Mouse (Mus musculus): Measurements from ENCODE around the gene Zfpl1.

Zfpl1 gene

DNA sequence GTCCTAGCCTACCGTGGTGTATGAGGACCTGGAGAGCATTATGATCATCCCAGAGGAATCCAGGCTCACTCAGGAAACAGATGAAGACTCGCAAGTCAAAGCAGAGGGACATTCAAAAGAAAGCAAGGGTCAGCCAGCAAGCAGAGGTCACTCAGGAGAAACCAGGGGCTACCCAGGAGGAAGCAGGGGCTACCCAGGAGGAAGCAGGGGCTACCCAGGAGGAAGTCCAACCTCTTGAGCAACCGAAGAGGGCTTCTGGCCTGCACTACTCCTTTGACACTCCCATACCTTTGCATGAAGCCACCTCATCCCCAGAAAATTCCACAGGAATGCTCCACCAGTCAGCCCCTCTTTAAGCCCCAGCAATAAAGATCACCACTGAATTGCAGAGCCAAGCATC is 13.1 kb upstream of the Zfpl1 start:
- DNase-seq = peak; percentile 46

DNA sequence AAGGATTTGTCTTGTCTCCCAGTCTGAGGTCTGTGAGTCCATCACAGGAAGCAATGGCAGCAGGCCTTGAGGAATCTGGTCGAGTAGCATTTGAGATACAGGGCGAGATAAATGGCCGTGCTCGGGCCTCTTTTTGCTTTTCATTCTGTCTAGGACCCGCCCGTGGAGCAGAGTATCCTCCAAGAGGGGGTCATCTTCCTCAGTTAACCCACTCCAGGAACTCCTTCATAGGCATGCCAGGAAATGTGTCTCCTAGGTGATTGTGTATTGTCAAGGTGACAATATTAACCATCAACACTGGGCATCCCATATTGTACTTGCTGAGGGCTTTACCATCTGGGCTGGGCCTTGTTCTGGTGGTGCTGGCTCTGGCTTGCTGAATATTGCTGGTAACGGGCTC is 9.4 kb upstream of the Zfpl1 start, which contains the start of gene AC131692.1:
TSS of gene AC131692.1 (plus strand) at position 301 of the 400 bp plus-strand sequence.
- no peak for DNase-seq

DNA sequence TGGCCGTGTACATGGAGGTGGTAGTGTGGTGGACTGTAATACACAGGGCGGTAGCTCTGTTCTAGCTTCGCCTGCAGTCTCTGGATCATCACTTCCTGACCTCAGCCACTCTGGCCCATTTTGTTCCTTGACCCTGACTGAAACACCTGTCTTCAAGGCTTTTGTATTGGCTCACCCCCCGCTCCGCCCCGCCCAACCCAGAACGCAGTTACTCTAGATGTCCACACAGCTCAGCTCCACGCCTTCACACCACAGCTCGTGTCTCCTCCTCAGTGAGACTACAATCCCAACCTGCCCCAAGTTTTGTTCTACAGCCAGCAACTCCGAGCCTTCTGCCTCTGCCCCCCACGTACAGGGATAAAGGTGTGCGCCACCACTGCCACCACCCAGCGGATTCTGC is 4.1 kb upstream of the Zfpl1 start:
- no peak for DNase-seq

DNA sequence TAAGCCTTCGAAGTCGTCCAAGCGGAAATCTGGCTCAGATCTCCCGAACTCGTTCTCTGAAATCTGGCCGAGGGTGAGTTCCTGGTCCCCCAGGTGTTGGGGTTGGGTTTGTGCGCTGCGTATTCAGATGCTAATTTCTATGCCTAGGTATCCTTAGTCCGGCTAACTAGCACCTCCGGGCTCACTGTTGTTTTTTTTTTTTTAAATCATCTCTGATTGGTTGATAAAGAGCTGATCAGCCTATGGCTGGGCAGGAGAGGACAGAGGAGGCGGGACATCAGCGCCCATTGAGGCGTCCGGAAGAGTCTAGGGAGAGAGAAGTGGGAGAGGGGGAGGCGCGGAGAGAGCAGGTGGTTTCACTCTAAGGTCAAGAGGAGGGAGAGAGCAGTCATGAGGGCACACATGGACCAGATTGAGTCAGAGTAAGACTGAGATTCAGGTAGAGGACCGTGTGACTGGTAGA is 692 bp upstream of the Zfpl1 start:
- peak; percentile 78 for DNase-seq

DNA sequence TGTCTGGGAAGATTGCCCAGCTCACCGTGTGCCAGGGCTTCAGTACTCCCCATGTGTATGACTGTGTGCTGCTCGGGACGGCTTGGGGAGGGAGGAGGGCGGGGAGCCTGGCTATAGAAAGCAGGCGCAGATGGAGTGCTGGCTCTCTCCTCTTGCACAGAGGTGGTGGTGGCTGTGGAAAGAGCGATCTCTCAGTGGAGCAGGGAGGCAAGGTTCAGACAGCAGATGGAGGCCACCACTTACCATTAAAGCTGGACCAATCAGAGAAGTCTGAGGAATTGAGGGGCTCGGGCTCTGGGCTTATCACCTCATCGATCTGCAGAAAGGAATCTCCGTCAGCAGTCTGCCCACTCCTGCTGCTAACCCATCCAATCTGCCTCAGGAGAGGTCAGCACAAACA is 2.6 kb downstream of the Zfpl1 start, which contains the start of gene Gm28374:
TSS of gene Gm28374 (minus strand) at position 101 of the 400 bp plus-strand sequence.
- DNase-seq = no peak

DNA sequence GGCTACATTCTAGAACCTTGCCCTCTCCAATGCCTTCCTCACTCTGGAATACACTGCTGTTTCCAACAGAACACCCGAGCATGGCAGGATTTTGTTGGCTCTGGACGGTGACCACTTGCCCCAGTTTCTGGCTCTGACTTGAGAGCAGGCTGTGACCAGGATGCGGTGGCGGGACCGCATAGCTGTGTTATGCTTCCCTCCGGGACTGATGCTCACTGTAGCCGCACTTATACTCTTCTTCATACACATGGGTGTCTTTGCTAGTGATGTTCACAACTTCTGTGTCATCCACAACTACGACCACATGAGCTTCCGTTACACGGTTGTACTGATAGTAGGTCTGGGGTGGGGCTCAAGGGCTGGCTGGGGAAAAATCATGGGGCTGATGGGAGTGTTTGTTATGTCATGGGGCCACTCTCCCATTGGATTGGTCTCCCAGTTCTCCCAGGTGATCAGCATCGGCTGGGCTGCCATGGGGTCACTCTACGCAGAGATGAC is 4.7 kb downstream of the Zfpl1 start, which contains the start of gene Tmem262:
TSS of gene Tmem262 (plus strand) at position 51 of the 498 bp plus-strand sequence.
- no peak for DNase-seq

DNA sequence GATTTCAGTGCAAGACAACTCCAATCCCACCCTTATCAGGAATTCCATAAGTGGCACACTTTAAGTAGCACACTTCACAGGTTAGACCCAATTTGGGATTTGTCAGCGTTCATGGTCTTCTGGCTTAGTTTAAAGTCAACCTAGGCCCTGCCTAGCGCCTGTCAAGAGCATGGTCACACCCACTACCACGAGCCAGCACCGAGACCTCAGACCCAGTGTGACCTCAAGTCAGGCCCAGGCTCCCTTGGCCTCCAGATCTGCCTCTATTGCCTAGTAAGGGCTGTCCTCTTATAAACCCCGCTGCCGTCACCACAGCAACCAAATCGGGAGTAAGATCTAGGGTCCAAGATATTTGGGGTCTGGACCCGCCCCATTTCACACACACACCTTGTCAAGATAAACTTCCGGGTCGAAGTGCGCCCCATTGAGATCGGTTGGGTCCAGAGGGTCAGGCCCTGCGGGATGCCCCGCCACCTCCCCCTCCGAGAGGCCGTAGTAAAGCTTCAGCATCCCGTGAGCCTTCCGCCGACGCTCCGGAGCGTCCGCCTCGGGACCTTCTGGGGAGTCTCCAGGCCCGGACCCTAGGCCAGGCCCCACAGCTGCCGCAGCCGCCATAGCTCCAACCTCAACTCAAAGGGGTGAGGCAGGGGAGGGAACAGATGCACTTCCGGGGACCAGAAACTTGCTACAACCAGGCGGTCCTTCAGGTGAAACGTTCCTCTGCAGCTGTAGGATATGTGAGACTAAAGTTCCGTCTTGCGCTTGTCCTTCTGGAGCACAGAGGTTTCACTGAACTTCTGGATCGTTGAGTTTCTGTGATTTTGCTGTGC is 8.0 kb downstream of the Zfpl1 start, which contains the start of gene Vps51:
TSS of gene Vps51 (minus strand) at position 668 of the 830 bp plus-strand sequence.
- DNase-seq = peak; percentile 91

DNA sequence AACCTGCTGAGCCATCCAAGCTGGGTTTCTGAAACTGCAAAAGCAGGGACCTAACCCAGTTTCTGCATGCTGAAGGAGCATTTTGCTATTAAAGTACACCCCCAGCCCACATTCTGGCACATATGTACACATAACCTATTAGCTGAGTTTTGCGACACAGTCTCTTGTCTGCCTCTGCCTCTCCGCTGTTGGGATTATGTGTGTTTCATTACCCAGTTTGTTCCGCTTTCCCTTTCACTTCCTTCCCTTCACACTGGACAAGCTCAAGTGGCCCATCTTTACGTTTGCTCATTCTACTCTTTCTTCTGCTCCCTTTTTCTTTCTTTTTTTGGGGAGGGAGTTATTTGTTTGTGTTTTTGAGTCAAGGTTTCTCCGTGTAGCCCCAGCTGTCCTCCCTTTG is 10.9 kb downstream of the Zfpl1 start:
- no peak for DNase-seq

DNA sequence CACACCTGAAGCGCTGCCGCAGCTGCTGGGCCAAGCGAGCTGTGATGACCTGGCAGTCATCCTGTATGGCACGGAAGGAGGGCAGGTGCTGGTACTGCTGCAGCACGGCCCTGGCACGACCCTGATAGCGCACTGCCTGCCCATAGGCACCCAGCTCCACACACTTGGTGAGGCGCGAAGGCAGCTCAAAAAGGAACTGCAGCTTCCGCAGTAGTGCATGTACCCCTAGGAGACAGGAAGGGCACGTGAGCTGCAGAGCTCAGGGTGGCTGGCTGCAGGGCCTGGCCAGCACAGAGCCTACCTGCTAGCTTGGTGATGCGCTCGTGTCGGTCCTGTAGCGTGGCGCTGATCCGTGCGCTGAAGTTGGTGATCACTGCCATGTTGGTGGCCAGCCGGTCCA is 13.5 kb downstream of the Zfpl1 start:
- DNase-seq = peak; percentile 18

DNA sequence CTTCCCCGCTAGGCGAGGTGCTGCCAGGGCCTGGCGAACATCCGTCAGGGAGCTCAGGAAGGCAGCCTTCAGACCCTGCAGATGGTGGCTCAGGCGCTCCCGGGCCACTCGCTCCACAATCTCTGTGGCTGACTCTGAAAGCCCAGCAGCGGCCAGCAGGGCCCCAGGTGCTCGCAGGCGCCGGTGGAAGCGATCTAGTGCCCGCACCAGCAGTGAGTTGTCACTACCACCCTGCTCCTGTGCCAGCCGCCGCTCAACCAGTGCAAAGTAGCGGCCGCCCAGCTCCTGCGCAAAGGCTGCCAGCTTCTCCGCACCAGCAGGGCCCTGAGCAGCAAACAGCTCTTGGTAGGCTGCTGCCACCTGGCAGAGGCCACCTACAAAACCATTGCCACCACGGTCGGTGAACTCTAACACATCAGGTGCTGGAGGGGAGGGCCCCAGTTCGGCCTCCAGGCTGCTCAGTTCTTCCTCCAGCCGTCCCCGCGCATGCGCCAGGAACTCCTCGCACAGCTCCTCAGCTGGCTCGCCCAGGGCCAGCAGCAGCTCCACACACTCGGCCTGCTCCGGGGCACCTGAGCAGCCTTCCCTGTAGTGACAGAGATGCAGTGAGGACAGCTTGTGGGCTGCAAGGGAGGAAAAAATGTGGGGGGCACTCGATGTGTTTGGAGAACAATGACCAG is 14.0 kb downstream of the Zfpl1 start:
- peak; percentile 10 for DNase-seq

DNA sequence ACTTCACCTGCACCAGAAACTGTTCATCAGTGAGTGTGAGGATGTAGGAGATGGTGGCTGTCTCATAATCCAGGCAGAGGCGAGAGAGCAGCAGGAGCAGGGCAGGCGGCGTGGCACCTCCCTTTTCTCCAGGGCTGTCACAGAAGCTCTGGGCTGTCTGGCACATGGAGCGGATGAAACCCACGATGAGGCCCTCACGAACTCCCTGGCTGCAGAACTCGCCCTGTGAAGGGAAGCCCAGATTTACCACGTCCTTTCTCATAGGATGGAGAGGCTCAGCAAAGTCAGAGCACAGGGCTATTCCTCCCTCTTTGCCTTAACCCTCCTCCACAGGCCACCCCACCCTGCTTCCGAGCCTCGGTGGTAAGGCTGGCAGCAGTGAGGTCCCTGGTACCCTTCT is 14.9 kb downstream of the Zfpl1 start:
- DNase-seq = no peak

DNA sequence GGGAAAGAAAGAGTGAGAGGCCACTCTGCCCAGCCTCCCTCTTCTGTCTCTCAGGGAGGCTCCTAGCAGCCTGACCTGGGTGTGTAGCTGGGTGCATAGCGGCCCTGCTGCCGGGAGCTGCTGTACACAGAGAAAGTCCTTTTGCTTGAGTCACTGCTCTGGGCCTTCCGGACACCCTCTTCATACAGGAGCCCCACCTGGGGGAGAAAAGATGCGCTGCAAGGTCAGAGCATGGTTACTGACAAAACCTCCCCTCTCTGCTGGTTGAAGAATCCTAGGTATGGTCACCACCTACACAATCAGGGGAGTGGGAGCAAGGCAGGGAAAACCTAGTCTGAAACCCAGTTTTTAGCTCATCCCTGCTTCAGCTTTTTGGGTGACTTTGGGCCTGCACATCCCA is 15.8 kb downstream of the Zfpl1 start:
- no peak for DNase-seq

DNA sequence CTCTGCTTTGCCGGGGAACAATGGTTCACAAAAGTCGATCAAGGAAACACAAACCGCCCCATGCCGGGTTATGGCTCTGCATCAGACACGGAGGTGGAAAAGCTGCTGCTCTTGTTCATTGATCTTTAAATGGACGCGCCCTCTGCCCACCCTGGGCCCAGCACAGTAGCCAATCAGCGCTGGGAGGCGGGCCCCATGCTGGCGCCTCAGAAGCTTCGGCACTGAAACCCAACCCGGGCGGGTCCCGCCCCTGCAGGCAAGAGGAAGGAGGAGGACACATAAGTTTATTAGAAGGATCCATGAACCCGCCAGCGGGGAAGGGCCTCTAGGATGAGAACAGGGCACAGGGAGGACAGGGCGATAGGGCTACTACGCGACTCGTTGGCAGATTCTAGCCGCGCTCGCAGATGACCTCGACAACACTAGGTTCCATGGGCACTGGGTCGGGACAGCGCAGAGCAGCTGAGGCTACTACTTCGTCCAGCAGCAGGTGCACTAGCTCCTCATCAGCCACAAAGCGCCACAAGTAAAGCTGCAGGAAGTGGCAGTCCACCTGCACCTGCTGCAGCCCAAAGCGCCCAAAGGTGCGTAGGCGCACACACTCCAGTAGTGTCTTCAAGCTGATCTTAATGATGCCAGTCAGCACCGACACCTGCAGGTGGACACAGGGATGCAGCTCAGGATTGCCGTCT is 16.9 kb downstream of the Zfpl1 start, which contains the start of gene Tm7sf2:
TSS of gene Tm7sf2 (minus strand) at position 650 of the 692 bp plus-strand sequence.
- DNase-seq = peak; percentile 95

DNA sequence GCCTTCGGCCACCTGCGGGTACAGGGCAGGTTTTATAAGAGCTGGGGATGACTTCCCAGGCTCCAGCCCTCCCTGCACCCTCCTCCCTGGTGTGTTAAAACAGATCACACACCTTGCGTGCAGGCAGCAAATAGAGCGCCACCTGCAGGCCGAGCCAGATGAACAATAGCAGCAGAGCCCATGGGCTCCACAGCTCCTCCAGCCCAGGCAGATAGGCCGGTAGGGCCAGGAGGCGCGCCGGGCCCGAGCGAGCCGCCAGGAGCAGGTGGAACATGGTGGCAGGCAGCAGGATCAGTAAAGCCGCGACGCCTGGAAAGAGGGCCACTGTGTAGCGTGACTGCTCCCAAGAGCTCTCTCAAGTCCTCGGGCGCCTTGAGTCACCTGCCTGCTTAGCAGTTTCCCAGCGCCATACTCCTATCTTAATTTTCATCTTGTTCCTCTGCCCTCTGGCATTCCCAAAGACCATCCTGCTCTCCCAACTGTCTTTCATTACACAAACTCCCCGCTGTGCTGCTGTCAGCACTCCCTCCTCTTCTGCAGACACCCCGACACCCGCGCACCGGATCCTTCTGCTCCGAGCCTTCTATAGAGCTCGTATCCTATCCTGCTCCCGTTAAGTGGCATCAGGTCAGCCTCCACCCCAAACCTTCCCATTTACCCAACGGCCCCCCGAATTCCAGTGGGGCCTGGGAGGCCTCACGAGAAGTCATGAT is 17.6 kb downstream of the Zfpl1 start:
- DNase-seq = peak; percentile 89

DNA sequence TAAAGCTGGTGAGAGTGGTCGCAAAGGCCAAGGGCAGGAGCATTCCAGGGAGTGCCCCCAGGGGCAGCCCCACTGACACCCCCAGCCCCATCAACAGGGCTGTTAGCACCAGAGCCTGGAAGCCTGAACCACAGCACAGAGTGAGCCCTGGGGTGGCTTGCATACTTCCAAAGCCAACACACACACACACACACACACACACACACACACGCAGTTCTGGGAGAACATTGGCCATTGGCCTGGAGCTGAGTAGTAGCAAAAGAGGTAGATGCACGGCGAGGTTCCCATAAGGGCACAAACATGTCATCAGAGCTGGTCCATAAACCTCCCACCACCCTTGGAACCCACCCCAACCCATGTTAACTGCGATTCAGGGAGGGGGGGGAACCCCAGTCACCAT is 18.2 kb downstream of the Zfpl1 start:
- DNase-seq = no peak

DNA sequence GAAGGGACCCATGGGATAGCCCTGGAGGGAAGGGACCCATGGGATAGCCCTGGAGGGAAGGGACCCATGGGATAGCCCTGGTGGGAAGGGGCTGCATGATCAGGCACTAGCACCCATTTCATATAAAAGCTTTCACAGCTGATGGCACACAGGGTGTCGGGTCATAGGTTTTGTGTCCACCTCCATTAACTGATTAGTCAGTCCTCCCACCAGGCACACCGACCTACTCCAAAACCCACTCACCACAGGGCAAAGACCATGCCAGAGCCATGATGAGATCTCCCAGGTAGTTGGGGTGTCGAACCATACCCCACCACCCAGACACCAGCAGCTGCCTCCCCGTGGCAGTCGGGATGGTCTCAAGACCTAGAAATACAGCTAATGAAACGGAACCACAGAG is 21.7 kb downstream of the Zfpl1 start:
- no peak for DNase-seq

DNA sequence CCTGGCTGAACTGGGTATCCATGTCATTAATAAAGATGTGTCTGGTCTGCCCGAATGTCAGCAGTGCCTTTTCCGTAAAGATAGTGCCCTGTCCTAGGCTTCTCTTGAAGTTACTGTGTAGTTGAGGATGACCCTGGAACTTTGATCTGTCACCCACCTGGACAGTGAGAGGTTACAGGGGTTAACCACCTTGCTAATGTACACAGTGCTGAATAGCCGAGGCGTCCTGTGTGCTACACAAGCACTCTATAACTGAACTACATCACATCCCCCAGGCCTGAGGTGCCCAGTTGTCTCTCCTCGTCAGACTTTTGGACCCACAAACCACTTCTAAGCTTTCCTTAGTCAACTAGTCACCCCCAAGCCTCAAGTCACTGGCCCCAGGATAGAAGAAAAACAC is 22.3 kb downstream of the Zfpl1 start:
- DNase-seq = no peak

DNA sequence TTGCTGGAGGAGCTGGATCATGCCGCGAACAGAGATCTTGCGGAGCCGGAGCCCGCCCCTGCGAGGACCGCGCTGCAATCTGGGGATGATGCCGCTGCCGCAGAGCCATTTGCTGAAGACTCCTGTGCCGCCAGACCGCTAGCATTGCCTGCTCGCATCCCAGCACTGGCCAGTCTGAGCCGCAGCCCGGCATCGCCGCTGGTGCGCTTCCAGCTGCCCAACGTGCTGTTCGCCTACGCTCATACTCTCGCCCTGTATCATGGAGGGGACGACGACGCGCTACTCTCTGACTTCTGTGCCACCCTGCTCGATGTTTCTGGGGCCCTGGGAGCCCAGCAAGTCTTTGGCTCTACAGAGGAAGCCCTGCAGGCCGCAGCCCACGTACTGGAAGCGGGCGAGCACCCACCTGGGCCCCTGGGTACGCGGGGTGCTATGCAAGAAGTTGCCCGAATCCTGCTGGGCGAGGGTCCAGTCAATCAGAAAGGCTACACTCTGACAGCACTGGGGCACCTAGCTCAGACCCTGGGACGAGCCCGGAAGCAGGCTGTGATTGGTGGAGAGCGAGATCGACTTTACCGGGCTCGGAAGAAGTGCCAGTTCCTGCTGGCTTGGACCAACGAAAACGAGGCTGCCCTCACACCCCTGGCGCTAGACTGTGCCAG is 23.0 kb downstream of the Zfpl1 start:
- peak; percentile 73 for DNase-seq

DNA sequence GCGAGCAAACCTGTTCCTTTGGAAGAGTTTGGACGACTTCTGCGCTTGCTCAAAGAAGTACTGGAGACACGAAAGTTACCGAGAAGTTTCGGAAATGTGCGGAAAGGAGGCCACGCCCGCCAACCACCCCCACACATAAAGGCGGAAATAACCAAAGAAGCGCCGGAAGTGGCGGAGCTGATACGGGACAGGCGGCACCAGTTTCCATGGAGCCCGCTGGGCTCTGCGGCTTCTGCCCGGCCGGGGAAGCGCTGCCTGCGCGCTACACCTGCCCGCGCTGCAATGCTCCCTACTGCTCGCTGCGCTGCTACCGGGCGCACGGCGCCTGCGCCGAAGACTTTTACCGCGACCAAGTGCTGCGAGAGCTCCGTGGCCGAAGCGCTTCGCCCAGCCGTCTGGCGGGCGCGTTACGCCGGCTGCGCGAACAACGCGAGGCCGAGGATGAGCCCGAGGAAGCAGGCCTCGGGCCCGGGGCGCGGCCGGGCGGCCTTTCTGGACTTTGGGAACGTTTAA is 23.7 kb downstream of the Zfpl1 start, which contains the start of gene Znhit2:
TSS of gene Znhit2 (plus strand) at position 172 of the 513 bp plus-strand sequence.
- peak; percentile 96 for DNase-seq

DNA sequence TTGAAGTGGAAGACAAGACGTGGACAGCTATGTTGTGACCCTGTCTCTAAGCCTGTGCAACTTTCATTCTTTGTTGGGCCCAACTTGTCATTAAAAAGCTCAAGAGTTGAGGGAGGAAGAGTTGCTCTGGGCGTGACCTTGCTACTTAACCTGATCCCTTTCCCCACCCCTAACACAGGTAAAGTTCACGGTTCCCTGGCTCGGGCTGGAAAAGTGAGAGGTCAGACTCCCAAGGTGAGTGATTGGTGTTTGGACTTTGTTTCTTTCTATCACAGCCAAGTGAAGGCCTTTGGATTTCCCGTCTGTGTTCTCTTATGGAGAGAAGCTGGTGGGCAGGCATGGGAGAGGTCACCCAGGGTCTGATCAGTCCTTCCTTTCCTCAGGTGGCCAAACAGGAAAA is 25.8 kb downstream of the Zfpl1 start:
- no peak for DNase-seq

DNA sequence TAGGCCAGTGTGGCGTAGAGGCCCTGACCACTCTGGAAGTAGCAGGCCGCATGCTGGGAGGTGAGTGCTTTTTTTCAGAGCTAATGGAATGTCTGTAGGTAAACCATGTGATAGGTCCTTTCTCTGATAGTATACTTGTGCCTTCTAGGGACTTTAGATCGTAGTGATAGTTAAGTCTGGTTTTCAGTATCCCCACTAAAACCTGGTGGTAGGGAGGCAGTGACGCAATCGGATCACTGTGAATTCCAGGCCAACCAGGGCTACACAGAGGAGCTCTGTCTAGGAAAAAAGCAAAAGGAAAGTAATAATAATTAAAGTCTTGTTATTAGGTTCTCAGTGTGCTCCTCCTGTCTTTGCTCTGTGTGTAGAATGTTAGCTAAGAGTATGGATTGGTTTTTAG is 26.2 kb downstream of the Zfpl1 start:
- DNase-seq = no peak

Data from kidney, postnatal 10 days (tissue).